Mouse (Mus musculus): ENCODE measurements around the gene BC034090. TPM values are rescaled to one million over a fixed set of nuclear protein-coding genes. Genes with fewer than 3 reads are reported as not detected.

BC034090 gene
- polyA plus RNA-seq, 1 experiment from 2014 or later, result 0.30 TPM

DNA sequence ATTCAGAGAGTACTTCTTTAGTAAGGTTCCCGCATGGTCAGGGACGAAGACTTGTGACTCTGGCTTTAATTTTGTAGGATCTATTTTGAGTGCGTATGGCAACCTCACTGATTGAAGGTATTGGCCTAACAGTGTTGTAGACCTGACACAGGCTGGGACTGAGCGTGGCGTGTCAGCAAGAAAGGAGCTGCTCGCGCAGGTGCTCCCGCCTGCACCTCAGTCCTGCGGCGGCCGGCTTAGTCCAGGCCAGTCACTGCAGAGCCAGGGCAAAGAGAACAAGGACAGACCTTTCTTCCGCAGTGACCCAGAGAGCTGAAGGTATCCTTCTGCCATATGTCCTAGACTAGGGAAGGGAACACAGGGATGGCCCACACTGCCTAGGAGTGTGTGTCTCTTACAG, 40.3 kb downstream of the BC034090 start:
- Histone ChIP-seq H3K27me3 (no peaks in the 10 kb centered on the region), H3K36me3 (replicated peaks) (0 out of 2 replicates have a peak, but pooled peaks cover 3% of the 10 kb centered on the region), H3K27ac (replicated peaks) (no peak overlapping the region), H3K9me3 (replicated peaks) (no peaks in the 10 kb centered on the region), H3K4me1 (replicated peaks) (peaks cover 20% of the 10 kb centered on the region), H3K4me3 (replicated peaks) (no peak overlapping the region), H3K4me2 (no peak overlapping the region), H3K9ac (no peak overlapping the region)
- 87% methylated on average over 12 of the region's 12 CpGs for WGBS (ENCODE audit: insufficient replicate concordance)
- ATAC-seq (ENCODE audit: insufficient read depth), result no peak

DNA sequence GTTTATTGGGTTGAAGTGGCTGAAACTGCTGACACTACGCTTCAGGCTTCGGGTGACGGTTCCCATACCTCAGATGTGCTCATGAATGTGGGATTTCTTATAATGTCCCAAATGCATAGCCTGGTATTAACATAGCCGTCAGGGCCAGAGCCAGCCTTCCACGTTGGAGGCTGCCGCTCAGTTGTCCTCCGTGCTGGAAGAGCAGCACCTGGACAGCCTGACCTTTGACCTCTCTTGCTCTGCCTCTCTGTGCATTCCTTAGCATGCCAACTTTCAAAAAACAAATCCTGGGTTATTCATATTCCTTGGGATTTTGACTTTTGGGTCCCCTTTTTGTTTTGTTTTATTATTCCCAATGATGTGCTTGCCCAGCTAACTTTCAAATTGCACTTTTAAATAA, 41.1 kb downstream of the BC034090 start:
- Histone ChIP-seq H3K9ac (no peak overlapping the region), H3K27ac (replicated peaks) (no peak overlapping the region), H3K4me2 (no peak overlapping the region), H3K4me1 (replicated peaks) (peaks cover 20% of the 10 kb centered on the region), H3K9me3 (replicated peaks) (no peaks in the 10 kb centered on the region), H3K36me3 (replicated peaks) (0 out of 2 replicates have a peak, but pooled peaks cover 3% of the 10 kb centered on the region), H3K27me3 (no peaks in the 10 kb centered on the region), H3K4me3 (replicated peaks) (no peak overlapping the region)
- 77% methylated on average over 7 of the region's 7 CpGs for WGBS (ENCODE audit: insufficient replicate concordance)
- ATAC-seq (ENCODE audit: insufficient read depth), result no peak

DNA sequence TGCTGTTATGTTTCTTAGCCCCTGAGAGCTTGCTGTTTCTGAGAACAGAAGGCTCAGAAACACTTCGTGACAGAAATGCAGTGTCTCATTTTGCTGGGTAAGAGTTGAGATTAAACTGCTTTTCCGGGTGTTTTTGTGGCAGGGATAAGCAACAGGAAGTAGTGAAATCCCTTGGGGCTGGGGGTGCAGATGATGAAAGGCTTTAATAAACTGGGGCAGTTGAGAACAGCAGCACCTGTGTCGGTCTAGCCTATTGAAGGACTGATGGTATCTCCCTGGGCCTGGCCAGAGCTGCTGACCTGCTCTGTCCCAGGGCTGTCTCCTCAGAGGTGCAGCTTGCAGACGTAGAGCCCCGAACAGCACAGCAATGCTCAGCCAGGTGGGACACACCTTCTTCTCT, 41.8 kb downstream of the BC034090 start:
- Histone ChIP-seq H3K9me3 (replicated peaks) (no peaks in the 10 kb centered on the region), H3K9ac (no peak overlapping the region), H3K4me2 (no peak overlapping the region), H3K36me3 (replicated peaks) (0 out of 2 replicates have a peak, but pooled peaks cover 3% of the 10 kb centered on the region), H3K4me1 (replicated peaks) (peaks cover 20% of the 10 kb centered on the region), H3K27ac (replicated peaks) (no peak overlapping the region), H3K4me3 (replicated peaks) (no peak overlapping the region), H3K27me3 (no peaks in the 10 kb centered on the region)
- no peak for ATAC-seq (ENCODE audit: insufficient read depth)
- 70% methylated on average over 5 of the region's 5 CpGs for WGBS (ENCODE audit: insufficient replicate concordance)

DNA sequence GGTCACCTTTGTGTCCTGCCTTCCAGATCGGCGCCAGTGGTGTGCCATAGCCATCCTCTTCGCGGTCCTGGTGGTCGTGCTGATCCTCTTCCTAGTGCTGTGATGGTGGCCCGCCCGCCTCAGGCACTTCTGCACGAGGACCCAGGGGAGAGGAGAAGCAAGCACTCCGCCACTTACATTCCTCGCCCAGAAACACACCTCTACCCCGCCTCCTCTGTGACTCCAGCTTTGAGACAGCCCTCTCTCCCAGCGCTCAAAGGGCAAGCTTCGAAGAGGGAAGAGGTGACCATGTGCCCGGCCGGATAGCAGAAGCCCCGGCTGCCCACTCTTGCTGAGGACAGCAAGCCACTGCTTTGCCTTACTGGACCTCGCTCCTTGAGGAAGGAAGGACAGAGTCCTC, 42.3 kb downstream of the BC034090 start:
- Histone ChIP-seq H3K4me2 (no peak overlapping the region), H3K4me1 (replicated peaks) (peaks cover 20% of the 10 kb centered on the region), H3K4me3 (replicated peaks) (no peak overlapping the region), H3K9me3 (replicated peaks) (no peaks in the 10 kb centered on the region), H3K27ac (replicated peaks) (no peak overlapping the region), H3K36me3 (replicated peaks) (0 out of 2 replicates have a peak, but pooled peaks cover 3% of the 10 kb centered on the region), H3K27me3 (no peaks in the 10 kb centered on the region), H3K9ac (no peak overlapping the region)
- WGBS (ENCODE audit: insufficient replicate concordance), result 72% methylated on average over 17 of the region's 17 CpGs
- no peak for ATAC-seq (ENCODE audit: insufficient read depth)

DNA sequence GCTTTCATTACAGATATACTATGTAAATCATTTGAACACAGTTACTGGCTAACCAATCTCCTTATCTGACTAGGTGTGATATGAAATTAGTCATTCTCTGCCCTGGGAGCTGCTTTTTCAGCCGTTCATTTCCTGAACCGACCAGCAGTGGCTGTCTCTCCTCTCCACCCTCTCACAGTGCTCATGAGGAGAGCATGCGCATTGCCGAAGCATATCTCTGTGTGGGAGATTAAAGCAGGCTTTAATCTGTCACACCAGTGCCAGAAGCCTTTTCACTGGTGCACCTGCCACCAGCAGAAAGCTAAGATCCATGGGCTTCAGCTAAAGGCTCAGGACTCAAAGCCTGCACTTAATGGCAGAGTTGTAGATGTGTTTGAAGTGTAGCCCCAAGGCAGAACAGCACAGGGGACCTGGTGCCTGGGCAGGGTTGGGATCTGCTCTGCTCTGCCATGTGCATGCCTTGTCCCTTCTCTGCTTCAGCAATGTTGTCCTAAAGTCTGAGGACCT, 42.8 kb downstream of the BC034090 start:
- no peak overlapping the region for H3K27ac ChIP-seq (replicated peaks)
- no peak for ATAC-seq (ENCODE audit: insufficient read depth)

DNA sequence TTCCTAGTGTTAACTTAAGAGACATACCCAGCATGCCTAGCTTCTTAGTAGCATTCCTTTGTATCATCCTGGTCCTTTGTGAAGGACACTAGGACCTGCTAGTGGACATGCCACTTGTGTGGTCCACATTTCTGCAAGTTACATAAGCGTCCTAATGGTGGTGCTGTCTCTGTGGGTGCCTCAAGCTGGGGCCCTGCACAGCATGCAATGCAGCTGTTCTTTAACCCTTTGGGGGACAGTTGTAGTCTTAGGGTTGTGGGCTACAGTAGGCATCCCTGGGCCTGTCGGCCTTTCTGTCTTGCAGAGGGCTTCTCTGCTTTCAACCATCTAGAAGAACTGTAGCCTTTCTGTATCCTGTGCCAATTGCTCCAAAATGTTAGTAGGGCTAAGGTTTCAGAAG, 43.3 kb downstream of the BC034090 start:
- 0 out of 2 replicates have a peak, but pooled peaks cover 3% of the 10 kb centered on the region for H3K36me3 ChIP-seq (replicated peaks)
- no peak overlapping the region for H3K4me3 ChIP-seq (replicated peaks)
- no peak overlapping the region for H3K27ac ChIP-seq (replicated peaks)
- 41% methylated on average over 2 of the region's 2 CpGs for WGBS (ENCODE audit: insufficient replicate concordance)
- H3K4me1 ChIP-seq (replicated peaks), result peaks cover 20% of the 10 kb centered on the region
- ATAC-seq (ENCODE audit: insufficient read depth), result no peak
- no peaks in the 10 kb centered on the region for H3K9me3 ChIP-seq (replicated peaks)
- H3K27me3 ChIP-seq, result no peaks in the 10 kb centered on the region
- H3K4me2 ChIP-seq, result no peak overlapping the region
- H3K9ac ChIP-seq, result no peak overlapping the region

More for the DNA sequence above, 42.8 kb downstream of the BC034090 start:
- H3K9ac ChIP-seq, result no peak overlapping the region
- 0 out of 2 replicates have a peak, but pooled peaks cover 3% of the 10 kb centered on the region for H3K36me3 ChIP-seq (replicated peaks)
- H3K4me1 ChIP-seq (replicated peaks), result peaks cover 20% of the 10 kb centered on the region
- no peaks in the 10 kb centered on the region for H3K27me3 ChIP-seq
- H3K9me3 ChIP-seq (replicated peaks), result no peaks in the 10 kb centered on the region
- WGBS (ENCODE audit: insufficient replicate concordance), result 16% methylated on average over 4 of the region's 4 CpGs
- H3K4me2 ChIP-seq, result no peak overlapping the region
- no peak overlapping the region for H3K4me3 ChIP-seq (replicated peaks)

DNA sequence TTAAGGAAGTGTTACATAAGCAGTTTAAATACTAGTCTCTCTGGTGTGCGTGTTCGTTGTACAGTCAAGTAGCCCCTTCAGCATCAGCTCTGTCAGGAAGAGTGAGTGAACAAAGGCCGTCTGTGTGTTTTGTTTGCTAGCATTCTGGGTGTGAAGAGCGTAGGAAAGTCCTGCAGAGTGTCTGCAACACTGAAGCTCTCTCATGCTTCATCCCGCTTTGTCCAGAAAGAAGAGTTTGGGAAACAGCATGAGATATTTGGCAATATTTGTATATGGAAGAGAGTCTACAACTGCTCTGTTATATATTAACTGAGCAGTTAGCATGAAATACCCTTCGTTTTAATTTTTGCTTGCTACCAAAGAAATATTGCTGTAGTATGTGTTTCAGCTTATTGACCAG, 44.7 kb downstream of the BC034090 start:
- Histone ChIP-seq H3K4me2 (no peak overlapping the region), H3K9ac (no peak overlapping the region), H3K36me3 (replicated peaks) (peaks cover 9% of the 10 kb centered on the region; the same call in 1 of the 2 replicates), H3K9me3 (replicated peaks) (no peaks in the 10 kb centered on the region), H3K27me3 (no peaks in the 10 kb centered on the region), H3K4me3 (replicated peaks) (no peak overlapping the region), H3K27ac (replicated peaks) (peak overlapping the region; percentile 48), H3K4me1 (replicated peaks) (peaks cover 20% of the 10 kb centered on the region)
- 64% methylated on average over 6 of the region's 6 CpGs for WGBS (ENCODE audit: insufficient replicate concordance)
- ATAC-seq (ENCODE audit: insufficient read depth), result peak; percentile 61; the same call in 1 of the 2 replicates

DNA sequence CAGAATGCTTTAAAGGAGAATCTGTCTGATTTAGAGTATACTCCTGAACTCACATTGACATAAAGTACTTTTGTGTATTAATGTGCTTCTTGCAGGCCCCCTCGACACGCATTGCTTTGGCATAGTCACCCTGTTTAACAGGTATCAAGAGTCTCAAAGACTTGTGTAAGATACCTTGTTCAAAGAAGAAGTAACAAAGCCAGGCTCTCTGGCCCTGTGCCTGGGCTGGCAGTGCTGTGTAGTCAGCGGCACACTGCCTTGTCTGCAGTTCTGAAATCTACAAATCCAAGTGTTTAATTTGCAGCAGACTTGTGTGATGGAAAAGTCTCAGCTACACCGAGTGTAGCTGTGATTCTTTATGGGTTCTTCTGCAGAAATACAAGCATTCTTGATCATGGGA, 47.6 kb downstream of the BC034090 start:
- H3K4me2 ChIP-seq, result no peak overlapping the region
- no peaks in the 10 kb centered on the region for H3K27me3 ChIP-seq
- no peak overlapping the region for H3K27ac ChIP-seq (replicated peaks)
- 72% methylated on average over 4 of the region's 4 CpGs for WGBS (ENCODE audit: insufficient replicate concordance)
- H3K4me1 ChIP-seq (replicated peaks), result peaks cover 10% of the 10 kb centered on the region; the same call in 1 of the 2 replicates
- H3K9me3 ChIP-seq (replicated peaks), result no peaks in the 10 kb centered on the region
- no peak overlapping the region for H3K9ac ChIP-seq
- H3K4me3 ChIP-seq (replicated peaks), result no peak overlapping the region
- ATAC-seq (ENCODE audit: insufficient read depth), result no peak
- peaks cover 6% of the 10 kb centered on the region; the same call in 1 of the 2 replicates for H3K36me3 ChIP-seq (replicated peaks)

DNA sequence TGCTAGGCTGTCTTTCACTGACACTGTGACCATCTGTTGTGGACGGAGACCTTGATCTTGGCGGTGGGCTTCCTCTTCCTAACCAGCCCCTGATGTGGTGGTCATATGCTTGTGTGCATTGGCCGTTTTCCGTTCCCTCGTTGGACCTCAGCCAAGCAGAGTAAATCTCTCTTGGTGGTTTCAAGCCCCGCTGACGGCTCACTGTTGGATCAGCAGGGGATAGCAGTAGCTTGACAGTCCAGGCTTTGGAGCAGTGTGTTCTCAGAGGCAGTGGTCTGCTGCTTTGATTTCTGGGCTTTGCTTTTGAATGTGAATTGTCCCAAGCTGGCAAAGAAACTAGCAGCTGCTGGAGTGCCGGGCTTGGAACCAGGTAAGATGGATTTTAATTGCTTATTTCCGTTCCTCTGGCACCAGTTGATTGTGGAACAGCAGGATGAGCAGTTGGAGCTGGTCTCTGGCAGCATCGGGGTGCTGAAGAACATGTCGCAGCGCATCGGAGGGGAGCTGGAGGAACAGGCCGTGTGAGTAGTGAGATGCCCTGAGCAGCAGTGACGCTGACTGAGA, 51.4 kb downstream of the BC034090 start:
- H3K36me3 ChIP-seq (replicated peaks), result peaks cover 23% of the 10 kb centered on the region
- H3K27ac ChIP-seq (replicated peaks), result no peak overlapping the region
- H3K4me1 ChIP-seq (replicated peaks), result no peaks in the 10 kb centered on the region
- no peak overlapping the region for H3K4me3 ChIP-seq (replicated peaks)
- H3K27me3 ChIP-seq, result no peaks in the 10 kb centered on the region
- H3K9me3 ChIP-seq (replicated peaks), result no peaks in the 10 kb centered on the region
- 72% methylated on average over 15 of the region's 15 CpGs for WGBS (ENCODE audit: insufficient replicate concordance)
- H3K4me2 ChIP-seq, result no peak overlapping the region
- no peak overlapping the region for H3K9ac ChIP-seq
- ATAC-seq (ENCODE audit: insufficient read depth), result no peak

DNA sequence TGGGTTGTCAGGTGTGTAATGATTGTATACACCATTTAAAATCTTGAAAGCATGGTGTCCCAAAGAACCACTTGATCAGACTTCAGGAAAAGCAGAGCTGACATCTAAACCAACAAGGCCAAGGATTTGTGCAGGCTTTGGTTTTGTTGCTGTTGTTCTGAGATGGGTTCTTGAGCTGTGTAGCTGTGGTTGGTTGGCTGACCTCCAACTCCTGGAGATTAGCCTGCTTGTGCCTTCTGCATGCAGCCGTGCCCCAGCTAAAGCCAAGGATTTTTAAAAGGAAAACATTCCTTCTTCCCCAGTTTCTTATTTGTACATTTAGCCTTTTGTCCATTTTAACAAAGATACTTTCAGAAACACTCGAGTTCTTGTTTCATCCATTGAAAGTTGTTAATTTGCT, 52.6 kb downstream of the BC034090 start:
- no peak overlapping the region for H3K4me2 ChIP-seq
- H3K27me3 ChIP-seq, result no peaks in the 10 kb centered on the region
- no peaks in the 10 kb centered on the region for H3K4me1 ChIP-seq (replicated peaks)
- peaks cover 23% of the 10 kb centered on the region for H3K36me3 ChIP-seq (replicated peaks)
- no peak for ATAC-seq (ENCODE audit: insufficient read depth)
- WGBS (ENCODE audit: insufficient replicate concordance), result 73% methylated on average over 2 of the region's 2 CpGs
- H3K9me3 ChIP-seq (replicated peaks), result no peaks in the 10 kb centered on the region
- H3K27ac ChIP-seq (replicated peaks), result no peak overlapping the region
- H3K4me3 ChIP-seq (replicated peaks), result no peak overlapping the region
- H3K9ac ChIP-seq, result no peak overlapping the region

DNA sequence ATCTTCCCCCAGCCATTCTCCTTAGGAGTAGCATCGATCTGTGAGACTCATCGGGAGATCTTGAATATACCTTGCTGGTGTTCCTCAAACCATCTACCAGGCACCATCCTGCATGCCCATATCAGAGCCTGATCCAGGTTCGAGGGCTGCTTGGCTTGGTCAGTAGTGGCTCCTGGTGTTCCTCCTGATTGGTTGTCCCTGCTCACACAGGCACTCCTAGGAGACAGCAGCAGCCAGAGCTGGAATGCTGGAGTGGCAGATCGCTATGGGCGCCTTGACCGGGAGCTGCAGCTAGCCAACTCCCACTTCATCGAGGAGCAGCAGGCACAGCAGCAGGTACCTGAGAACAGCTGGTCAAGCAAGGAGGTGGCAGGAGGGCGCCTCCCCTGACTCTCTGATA, 53.0 kb downstream of the BC034090 start:
- Histone ChIP-seq H3K36me3 (replicated peaks) (peaks cover 23% of the 10 kb centered on the region), H3K4me3 (replicated peaks) (no peak overlapping the region), H3K9ac (no peak overlapping the region), H3K9me3 (replicated peaks) (no peaks in the 10 kb centered on the region), H3K27me3 (no peaks in the 10 kb centered on the region), H3K4me2 (no peak overlapping the region), H3K27ac (replicated peaks) (no peak overlapping the region), H3K4me1 (replicated peaks) (no peaks in the 10 kb centered on the region)
- ATAC-seq (ENCODE audit: insufficient read depth), result no peak
- WGBS (ENCODE audit: insufficient replicate concordance), result 75% methylated on average over 8 of the region's 8 CpGs

DNA sequence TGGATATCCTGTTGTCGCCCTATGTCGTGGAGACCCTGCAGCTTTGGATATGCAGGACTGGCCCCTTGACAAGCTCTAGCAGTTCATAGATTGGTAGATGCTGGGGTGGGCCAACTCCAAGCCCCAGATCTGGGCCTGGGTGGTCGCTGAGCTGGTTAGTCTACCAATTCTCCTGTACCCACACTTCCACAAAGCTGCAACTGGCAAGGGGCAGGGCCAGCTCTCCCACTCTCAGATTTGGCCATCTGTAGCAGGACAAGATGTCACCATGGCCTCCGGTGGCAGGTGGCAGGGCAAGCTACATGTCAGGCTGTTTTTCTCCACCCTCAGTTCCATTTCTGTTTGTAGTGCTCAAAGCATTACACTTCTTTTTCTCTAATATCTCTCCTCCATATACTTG, 55.6 kb downstream of the BC034090 start:
- WGBS (ENCODE audit: insufficient replicate concordance), result 75% methylated on average over 4 of the region's 4 CpGs
- no peaks in the 10 kb centered on the region for H3K4me1 ChIP-seq (replicated peaks)

More for the DNA sequence above, 55.6 kb downstream of the BC034090 start:
- no peak for ATAC-seq (ENCODE audit: insufficient read depth)
- no peaks in the 10 kb centered on the region for H3K9me3 ChIP-seq (replicated peaks)
- H3K27me3 ChIP-seq, result no peaks in the 10 kb centered on the region
- no peak overlapping the region for H3K4me2 ChIP-seq
- H3K36me3 ChIP-seq (replicated peaks), result peaks cover 17% of the 10 kb centered on the region
- no peak overlapping the region for H3K9ac ChIP-seq
- no peak overlapping the region for H3K27ac ChIP-seq (replicated peaks)
- H3K4me3 ChIP-seq (replicated peaks), result no peak overlapping the region

Data from liver, embryonic 15.5 days (tissue).